Mouse (Mus musculus) G1E-ER4 (cell line): ENCODE measurements around the gene Fkbp2. TPM values are rescaled to one million over a fixed set of nuclear protein-coding genes. Genes with fewer than 3 reads are reported as not detected.

Experiments
- GATA1 ChIP-seq: IDR thresholded peaks from one replicate; pipeline ENCODE4 v1.8.0; 2012; ENCODE audit warnings: low read length, inconsistent platforms
- polyA plus RNA-seq: library from polyadenylated mRNA; stranded (reverse); fragments of >175 nt; gene quantifications from 2 replicates; pipeline ENCODE4 v1.2.3, GENCODE M21; 2012

The Fkbp2 gene
- polyA plus RNA-seq, 1 experiment: 256 TPM

GRCm38 (mm10) chr19:6977759-6978638, 2.3 kb downstream of the Fkbp2 start:
- TF ChIP-seq GATA1: no peak

DNA sequence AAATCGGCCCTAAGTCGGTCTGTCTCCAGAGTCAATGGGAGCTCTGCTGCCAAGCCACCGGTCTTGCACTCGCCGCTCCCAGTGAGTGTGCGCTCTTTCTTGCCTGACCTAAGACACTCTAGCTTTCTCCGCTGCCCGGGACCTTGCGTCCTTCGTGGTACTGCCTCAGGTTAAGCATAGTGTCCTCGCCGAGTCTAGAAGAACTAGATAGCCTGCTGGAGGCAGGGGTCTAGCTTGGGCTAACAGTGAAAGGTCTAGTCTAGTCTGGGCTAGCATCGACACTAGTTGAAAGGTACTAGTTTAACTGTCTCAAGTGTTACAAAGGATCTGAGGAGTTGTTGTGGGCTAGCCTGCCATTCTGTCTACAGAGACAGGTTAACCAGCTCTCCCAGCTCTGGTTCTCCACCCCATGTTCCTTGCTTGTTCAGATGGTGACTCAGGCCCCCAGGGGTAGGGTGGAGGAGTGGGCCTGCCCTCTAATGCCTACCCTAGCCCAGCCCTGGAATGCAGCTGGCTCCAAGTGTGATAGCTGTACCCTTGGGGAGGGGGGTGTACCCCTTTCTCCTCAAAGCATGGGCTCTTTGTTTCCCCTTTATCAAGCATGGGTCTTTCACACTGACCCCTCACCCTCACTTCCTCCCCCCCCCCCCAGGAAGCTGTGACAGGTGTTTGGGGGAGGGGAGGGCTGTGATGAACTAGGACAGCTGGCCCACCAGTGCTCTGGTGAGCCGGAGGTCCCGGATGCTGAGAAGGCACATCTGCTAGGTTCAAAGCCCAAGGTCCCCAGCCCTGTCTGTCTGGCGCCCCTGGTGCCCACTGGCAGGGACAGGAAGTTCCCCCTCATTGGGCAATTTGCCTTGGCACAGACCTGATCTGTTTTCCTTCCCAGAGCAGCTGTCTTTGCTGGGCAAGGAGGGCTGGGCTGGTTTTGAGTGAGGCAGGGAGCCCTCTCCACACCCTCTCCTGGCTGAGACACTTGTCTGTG, 4.5 kb downstream of the Fkbp2 start, which contains the start of gene Plcb3:
Plcb3 (minus strand) TSS at position 934 of the 985 bp plus-strand sequence.
- TF ChIP-seq GATA1: no peak

- TF ChIP-seq GATA1: no peak
Measured at GRCm38 (mm10) chr19:6974211-6975205, 5.8 kb downstream of the Fkbp2 start, which contains the start of gene Ppp1r14b. TSS of gene Ppp1r14b (plus strand) at chr19:6974968.

DNA sequence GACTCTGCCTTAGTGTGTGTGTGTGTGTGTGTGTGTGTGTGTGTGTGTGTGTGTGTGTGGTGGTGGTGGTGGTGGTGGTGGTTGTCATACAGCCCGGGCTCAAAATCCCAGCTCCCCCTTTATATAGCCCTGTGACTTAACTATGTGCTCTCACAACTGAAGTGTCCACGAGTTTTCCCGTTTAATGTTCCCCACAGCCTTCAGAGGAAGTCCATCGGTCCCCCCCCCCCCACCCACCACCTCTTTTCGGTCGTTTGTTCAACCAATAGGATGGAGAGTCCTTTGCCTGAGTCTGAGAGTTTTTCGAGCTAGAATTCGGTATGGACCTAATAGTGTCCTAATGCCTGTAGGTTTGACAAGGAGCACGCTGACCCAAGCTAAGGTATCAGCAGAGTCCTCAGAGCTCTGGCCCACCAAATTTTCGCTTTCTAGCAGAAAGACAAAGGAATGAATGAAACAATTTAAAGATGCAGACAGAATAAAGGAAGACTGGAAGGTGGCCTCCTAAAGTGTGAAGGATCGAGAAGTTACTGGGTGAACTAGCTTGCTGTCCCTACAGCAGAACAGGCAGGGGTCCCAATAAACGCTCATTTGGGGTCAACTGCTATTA, 6.6 kb downstream of the Fkbp2 start:
- no peak for TF ChIP-seq GATA1

- no peak for TF ChIP-seq GATA1
Measured at GRCm38 (mm10) chr19:6972247-6972917, 7.9 kb downstream of the Fkbp2 start.

DNA sequence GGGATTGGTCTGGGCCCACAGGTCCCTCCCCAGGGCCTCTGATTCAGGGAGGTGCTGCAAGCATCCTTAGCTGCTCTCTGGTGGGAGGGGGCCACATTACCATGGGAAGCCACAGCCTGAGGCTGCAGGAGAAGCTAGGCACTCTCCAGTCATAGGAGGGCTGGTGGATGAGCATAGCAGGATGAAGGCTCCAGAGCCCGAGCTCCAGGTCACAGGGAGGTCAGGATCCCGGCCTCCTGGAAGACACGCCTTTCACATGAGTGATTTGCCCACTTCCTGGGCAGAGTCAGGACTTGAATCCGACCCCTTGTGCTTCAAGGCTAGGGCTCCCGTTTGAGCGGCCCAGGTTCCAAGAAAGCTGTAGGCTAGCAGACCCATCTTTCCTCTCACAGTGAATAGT, 8.7 kb downstream of the Fkbp2 start:
- no peak for TF ChIP-seq GATA1

DNA sequence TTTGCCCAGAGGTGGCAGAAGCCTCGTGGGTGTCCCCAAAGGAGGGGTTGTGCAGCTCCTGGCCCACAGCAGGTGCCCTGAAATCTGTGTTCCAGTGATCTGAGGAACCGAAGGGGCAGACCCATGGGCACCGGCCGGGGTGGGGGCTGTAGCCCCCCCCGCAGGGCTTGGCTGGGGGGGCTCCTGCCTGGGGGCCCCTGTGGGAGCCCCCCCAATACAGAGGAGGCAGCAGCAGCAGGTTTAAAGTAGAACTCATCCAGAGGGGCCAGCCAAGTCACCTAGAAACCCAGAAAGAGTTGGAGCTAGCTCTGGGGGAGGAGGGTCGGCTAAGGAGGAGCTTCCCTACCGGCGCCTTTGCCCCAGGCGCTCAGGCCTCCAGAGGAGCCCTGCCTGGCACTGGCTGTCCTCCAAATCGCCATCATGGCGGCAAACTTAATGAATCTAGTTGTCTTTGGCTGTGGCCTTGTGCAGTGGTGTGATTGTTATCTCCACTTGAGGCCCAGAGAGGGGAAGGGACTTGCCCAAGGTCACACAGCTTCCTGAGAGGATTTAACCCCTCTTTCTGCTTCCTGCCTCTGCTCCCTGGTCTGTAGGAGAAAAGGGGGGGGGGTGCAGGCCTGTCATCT, 9.7 kb downstream of the Fkbp2 start:
- TF ChIP-seq GATA1: no peak

GRCm38 (mm10) chr19:6969665-6970381, 10.5 kb downstream of the Fkbp2 start:
- no peak for TF ChIP-seq GATA1

DNA sequence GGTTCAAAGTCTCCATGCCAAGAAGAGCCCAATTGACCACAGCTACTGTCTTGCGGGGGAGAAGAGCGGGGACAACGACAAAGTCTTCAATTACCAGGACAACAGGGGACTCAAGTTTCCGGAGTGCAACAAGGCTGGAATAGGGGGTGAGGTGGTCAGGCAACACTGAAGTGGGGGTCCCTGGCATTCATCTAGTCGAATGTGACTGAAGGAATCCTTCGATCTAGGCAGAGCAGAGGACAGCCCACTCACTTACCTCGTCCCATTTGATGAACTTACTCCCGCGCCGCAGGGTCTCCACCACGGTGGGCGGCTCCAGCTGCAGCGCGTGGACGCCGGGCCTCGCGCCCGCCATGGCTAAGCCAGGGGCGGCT, 11.0 kb downstream of the Fkbp2 start:
- TF ChIP-seq GATA1: no peak

DNA sequence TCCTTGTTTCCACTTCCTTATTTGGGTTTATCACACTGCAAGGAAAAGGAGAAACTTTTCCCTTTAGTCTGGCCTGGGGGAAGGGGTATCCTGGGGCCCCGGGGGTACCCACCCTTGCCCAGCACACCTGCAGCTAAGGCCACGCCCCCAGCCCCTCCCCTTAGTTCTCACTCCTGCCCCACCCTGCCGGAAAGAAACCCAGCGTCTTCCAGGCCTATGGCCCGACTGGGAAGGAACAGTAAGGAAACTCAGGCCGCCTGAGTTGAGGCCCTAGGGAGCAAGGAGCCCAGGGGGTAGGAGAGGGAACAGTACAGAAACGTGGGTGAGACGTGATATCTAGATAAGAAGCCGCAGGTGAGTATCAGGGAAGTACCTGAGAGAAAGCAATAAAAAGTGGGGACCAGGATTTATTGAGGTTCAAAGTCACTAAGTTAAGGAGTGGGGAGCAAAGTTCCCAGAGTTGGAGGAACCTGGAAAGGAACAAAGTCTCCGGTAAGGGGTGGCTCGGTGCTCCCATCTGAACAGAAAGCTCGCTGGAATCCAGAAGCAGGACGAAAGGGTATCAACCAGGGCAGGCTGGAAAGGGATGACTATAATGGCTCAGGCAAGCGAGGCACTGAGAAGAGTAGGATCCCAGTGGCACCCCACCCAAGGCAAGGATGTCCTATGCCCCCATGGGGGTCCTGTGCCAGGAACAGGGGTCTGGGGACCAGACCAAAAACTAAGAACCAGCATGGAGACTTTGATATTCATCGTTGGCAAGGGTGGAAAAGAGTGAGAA, 11.6 kb downstream of the Fkbp2 start:
- no peak for TF ChIP-seq GATA1

GRCm38 (mm10) chr19:6956461-6956860, 23.8 kb downstream of the Fkbp2 start:
- TF ChIP-seq GATA1: no peak

DNA sequence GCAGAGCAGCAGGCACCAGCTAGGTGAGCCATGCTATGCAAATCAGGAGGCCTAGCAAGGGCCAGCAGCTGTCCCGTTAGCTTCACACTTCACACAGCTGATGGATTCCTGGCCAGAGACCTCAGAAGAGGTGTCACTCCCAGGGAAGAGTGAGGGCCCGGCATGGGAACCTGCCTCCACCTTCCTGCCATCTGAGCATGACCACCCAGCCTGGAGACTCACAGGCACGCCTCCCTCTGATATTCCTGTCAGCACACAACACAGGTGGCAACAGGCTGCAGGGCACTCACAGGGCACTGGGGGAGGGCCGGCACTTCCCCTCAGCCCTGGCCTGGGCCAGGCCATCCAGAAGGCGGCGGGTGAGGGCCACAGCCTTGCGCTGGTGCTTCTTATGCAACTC, 24.9 kb downstream of the Fkbp2 start:
- no peak for TF ChIP-seq GATA1
